Comparison of ENCODE assay signal across 23 mouse cellular contexts in the genomic region with DNA sequence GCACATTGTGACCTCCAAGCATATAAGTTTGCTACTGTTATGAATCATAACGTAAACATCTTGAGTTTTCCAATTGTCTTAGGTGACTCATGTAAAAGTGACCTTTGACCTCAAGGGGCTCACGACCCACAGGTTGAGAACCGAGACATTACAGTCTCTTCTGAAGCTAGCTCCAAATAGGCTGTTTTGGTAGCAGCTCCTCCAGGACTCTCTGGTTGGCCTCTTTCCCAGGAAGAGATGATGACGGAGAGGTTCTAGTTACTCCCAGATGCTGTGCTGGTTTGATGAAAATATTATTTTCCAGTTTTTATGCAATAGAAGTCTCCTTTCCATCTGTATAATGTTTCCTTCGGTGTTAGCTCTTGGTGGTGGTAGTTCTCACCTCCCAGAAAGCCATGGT. TPM values are rescaled to one million over a fixed set of nuclear protein-coding genes. Genes with fewer than 3 reads are reported as not detected.
DNase-seq lines count a peak whose midpoint lies in the region; ATAC-seq lines count a peak whose summit lies in the region.
"Had no signal": no experiment of that assay in that cellular context is flagged by ENCODE, and none has a peak within 500 bp of the region (broad histone marks: within the 10 kb centered on the region; RNA-seq: fewer than 3 reads in every experiment).

No protein-coding gene starts in this region.

- no peak overlapping the region for H3K4me2 ChIP-seq in lung, embryonic 15.5 days
- H3K4me2 ChIP-seq: embryonic facial prominence, embryonic 15.5 days; forebrain, embryonic 15.5 days; heart, embryonic 13.5 days; hindbrain, embryonic 15.5 days had no signal

- 0 out of 2 replicates have a peak overlapping the region, but pooled peaks have one; percentile 4 for H3K27ac ChIP-seq in lung, embryonic 15.5 days
- H3K27ac ChIP-seq: embryonic facial prominence, embryonic 15.5 days; forebrain, embryonic 15.5 days; hindbrain, embryonic 15.5 days had no signal

- 0 out of 2 replicates have a peak, but pooled peaks cover 8% of the 10 kb centered on the region for H3K36me3 ChIP-seq in lung, embryonic 15.5 days
- H3K36me3 ChIP-seq: embryonic facial prominence, embryonic 15.5 days; forebrain, embryonic 15.5 days; hindbrain, embryonic 15.5 days had no signal

- WGBS in lung, embryonic 15.5 days: 52% methylated on average over 5 of the region's 5 CpGs

- ATAC-seq in frontal cortex, adult (ENCODE audit: low TSS enrichment): peak; percentile 69; the same call in 1 of the 2 replicates
- ATAC-seq in lung, embryonic 15.5 days (ENCODE audit: borderline replicate concordance, extremely low read depth, low FRiP score, low TSS enrichment): no peak
- ATAC-seq: forebrain, embryonic 15.5 days had no signal

- no peaks in the 10 kb centered on the region for H3K9me3 ChIP-seq in lung, embryonic 15.5 days
- H3K9me3 ChIP-seq: embryonic facial prominence, embryonic 15.5 days; forebrain, embryonic 15.5 days; heart, embryonic 13.5 days; hindbrain, embryonic 15.5 days had no signal

- no peak overlapping the region for H3K4me3 ChIP-seq in lung, embryonic 15.5 days
- H3K4me3 ChIP-seq: embryonic facial prominence, embryonic 15.5 days; forebrain, embryonic 15.5 days; heart, embryonic 13.5 days; hindbrain, embryonic 15.5 days had no signal

- intact Hi-C loops in left cerebral cortex, postnatal 4 days (cut with DNase I): loop anchor here (10.0 kb wide), 1 partner anchor 306 kb away; a partner anchor contains a TSS

- no peak for DNase-seq in frontal cortex, postnatal 14 days (ENCODE audit: low spot score in 2 of 2)
- DNase-seq in lung, adult 18-20 months: no peak
- peak; percentile 24 for DNase-seq in brain, adult 2 months (ENCODE audit: low read depth, low spot score)
- DNase-seq in testis, postnatal 10 days (ENCODE audit: low spot score): no peak
- no peak for DNase-seq in left cerebral cortex, postnatal 4 days
- DNase-seq: adrenal gland, postnatal 10 days; cerebellum, adult 18-20 months; cerebellum, adult 9-11 months; cerebellum, postnatal 36 days; gastrocnemius, postnatal 25 days; heart, adult 11 months; heart, postnatal 36 days had no signal

- H3K9ac ChIP-seq in lung, embryonic 15.5 days: no peak overlapping the region
- H3K9ac ChIP-seq: embryonic facial prominence, embryonic 15.5 days; forebrain, embryonic 15.5 days; heart, embryonic 13.5 days; hindbrain, embryonic 15.5 days had no signal

- peaks cover 13% of the 10 kb centered on the region for H3K4me1 ChIP-seq in lung, embryonic 15.5 days
- H3K4me1 ChIP-seq: hindbrain, embryonic 15.5 days had no signal

- H3K27me3 ChIP-seq in lung, embryonic 15.5 days: no peaks in the 10 kb centered on the region
- H3K27me3 ChIP-seq: CH12.LX; embryonic facial prominence, embryonic 15.5 days; forebrain, embryonic 15.5 days; heart, embryonic 13.5 days; hindbrain, embryonic 15.5 days had no signal

RNA-seq across cellular contexts. Expression of a gene that starts 6.7 kb away (rescaled TPM):
- polyA plus RNA-seq in lung, embryonic 15.5 days (2015; fragmentation: Nextera tagmentation; extraction: Ambion mirVana): 918 and 931 TPM in 2 replicates
- total RNA-seq in left cerebral cortex, postnatal 4 days (2021): 10 to 100 TPM; 16.3 to 19.2 TPM
- total RNA-seq: CH12.LX had no signal

RNA-seq across cellular contexts. Expression of a gene that starts 11.4 kb away (rescaled TPM):
- 6.6 and 7.1 TPM in 2 replicates for polyA plus RNA-seq in lung, embryonic 15.5 days (2015; fragmentation: Nextera tagmentation; extraction: Ambion mirVana)
- not detected for total RNA-seq in left cerebral cortex, postnatal 4 days (2021)
- total RNA-seq: gastrocnemius, adult 18-20 months had no signal

RNA-seq across cellular contexts. Expression of a gene that starts 33.7 kb away (rescaled TPM):
- polyA plus RNA-seq in lung, embryonic 15.5 days (2015; fragmentation: Nextera tagmentation; extraction: Ambion mirVana): 2.5 and 2.9 TPM in 2 replicates
- total RNA-seq in left cerebral cortex, postnatal 4 days (2021): 1 to 10 TPM; 2.3 to 3.2 TPM
- total RNA-seq: heart, postnatal 36 days had no signal
- polyA plus RNA-seq: forebrain, embryonic 11.5 days; forebrain, embryonic 15.5 days; heart, postnatal 0 days; hindbrain, embryonic 11.5 days had no signal

RNA-seq across cellular contexts. Expression of a gene that starts 40.9 kb away (rescaled TPM):
- 97.8 and 101 TPM in 2 replicates for polyA plus RNA-seq in lung, embryonic 15.5 days (2015; fragmentation: Nextera tagmentation; extraction: Ambion mirVana)
- total RNA-seq in left cerebral cortex, postnatal 4 days (2021): 100 to 1,000 TPM in 1 of 2 experiments, 10 to 100 TPM in 1; 97.6 to 104 TPM

RNA-seq across cellular contexts. Expression of a gene that starts 41.5 kb away (rescaled TPM):
- polyA plus RNA-seq in lung, embryonic 15.5 days (2015; fragmentation: Nextera tagmentation; extraction: Ambion mirVana): 2.0 and 2.1 TPM in 2 replicates
- total RNA-seq in left cerebral cortex, postnatal 4 days (2021): 1 to 10 TPM; 2.0 to 2.6 TPM
- total RNA-seq: gastrocnemius, postnatal 25 days had no signal
